Mouse (Mus musculus) liver, postnatal 0 days (tissue): ENCODE measurements around the gene Mpc2. TPM values are rescaled to one million over a fixed set of nuclear protein-coding genes. Genes with fewer than 3 reads are reported as not detected.
A peak's percentile ranks its signal among the peaks of the same experiment; 100 is the strongest.

Experiments used
- ATAC-seq: fragments of 200-750 bp; cut with Nextera tagmentation; 2 replicates; pipeline ENCODE4 v1.8.0; 2017; ENCODE audit warnings: mild to moderate bottlenecking, moderate library complexity
- DNase-seq: peaks from one replicate; pipeline ENCODE4 v3.0.0-alpha.2; 2016
- H3K27ac ChIP-seq: fragments of 300-500 bp; sonication (generic); 2 replicates; pipeline ENCODE4 v1.5.1; 2014; ENCODE audit warnings: antibody characterized with exemption, moderate library complexity, mild to moderate bottlenecking, low read depth
- H3K27me3 ChIP-seq: fragments of 300-500 bp; sonication (generic); 2 replicates; pipeline ENCODE4 v1.6.1; 2014; ENCODE audit warnings: low read length, control low read depth, mixed read lengths; ENCODE audit not compliant: insufficient read depth
- H3K36me3 ChIP-seq: fragments of 300-500 bp; sonication (generic); replicated peaks from 2 replicates; pipeline ENCODE4 v1.6.1; 2014; ENCODE audit warnings: mild to moderate bottlenecking, control low read depth, low read length, moderate library complexity, mixed read lengths; ENCODE audit not compliant: insufficient read depth
- H3K4me1 ChIP-seq: fragments of 300-500 bp; sonication (generic); 2 replicates; pipeline ENCODE4 v1.6.1; 2014; ENCODE audit warnings: antibody characterized with exemption, mild to moderate bottlenecking, control low read depth; ENCODE audit not compliant: insufficient read depth
- H3K4me2 ChIP-seq: fragments of 300-500 bp; sonication (generic); 2 replicates; pipeline ENCODE4 v1.6.1; 2014; ENCODE audit warnings: low read depth, mild to moderate bottlenecking, low read length, moderate library complexity, mixed read lengths
- H3K4me3 ChIP-seq: fragments of 300-500 bp; sonication (generic); 2 replicates; pipeline ENCODE4 v1.5.1; 2014; ENCODE audit warnings: low read depth, low read length
- H3K9ac ChIP-seq: fragments of 300-500 bp; sonication (generic); replicated peaks from 2 replicates; pipeline ENCODE4 v1.6.1; 2014; ENCODE audit warnings: mild to moderate bottlenecking, moderate library complexity
- H3K9me3 ChIP-seq: fragments of 300-500 bp; sonication (generic); 2 replicates; pipeline ENCODE4 v1.6.1; 2016; ENCODE audit warnings: mild to moderate bottlenecking, control low read depth, low read length, mixed read lengths
- CTCF ChIP-seq: sonication (generic); IDR thresholded peaks from 2 replicates; pipeline ENCODE4 v1.5.1; 2016; ENCODE audit warnings: antibody characterized with exemption, low read depth
- EP300 ChIP-seq: IDR thresholded peaks from 2 replicates; pipeline ENCODE4 v1.6.1; 2016; ENCODE audit warnings: antibody characterized with exemption, low read depth, mild to moderate bottlenecking
- WGBS: fragments of 180-500 bp; shearing (Covaris S2); extraction: QIAGEN DNeasy Blood & Tissue Kit; methylation state at CpG from one replicate; pipeline ENCODE4 v1.1.7; 2014; ENCODE audit not compliant: insufficient replicate concordance; 5-methylcytosine and 5-hydroxymethylcytosine counted together
- polyA plus RNA-seq: library from polyadenylated mRNA; unstranded; fragments of >200 nt; fragmentation: Nextera tagmentation; extraction: Ambion mirVana; gene quantifications from 2 replicates; pipeline ENCODE4 v1.2.1, GENCODE M21; 2015

The Mpc2 gene
- polyA plus RNA-seq, 1 experiment from 2014 or later, result 858 TPM

DNA sequence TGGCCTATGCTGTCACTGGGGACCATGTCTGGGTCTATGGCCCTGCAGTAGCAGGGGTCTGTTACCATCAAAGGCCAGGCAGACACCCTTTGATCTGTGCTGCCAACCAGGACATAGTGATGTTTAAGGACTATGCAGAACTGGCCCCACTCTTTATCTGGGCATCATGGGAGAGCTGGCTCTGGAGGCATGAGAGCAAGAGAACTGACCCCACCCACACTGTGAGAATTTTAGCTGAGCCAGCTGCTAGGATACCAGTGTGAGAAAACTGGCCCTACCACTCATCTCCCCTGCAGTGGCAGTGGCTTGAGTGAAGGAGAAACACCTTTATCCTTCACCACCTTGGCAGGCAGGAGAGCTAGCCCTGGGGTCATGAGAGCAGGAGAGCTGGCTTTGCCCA is 19.2 kb upstream of the Mpc2 start:
- no peak for ATAC-seq
- H3K4me3 ChIP-seq, result no peak overlapping the region
- TF ChIP-seq EP300, result no peak
- no peak for TF ChIP-seq CTCF

DNA sequence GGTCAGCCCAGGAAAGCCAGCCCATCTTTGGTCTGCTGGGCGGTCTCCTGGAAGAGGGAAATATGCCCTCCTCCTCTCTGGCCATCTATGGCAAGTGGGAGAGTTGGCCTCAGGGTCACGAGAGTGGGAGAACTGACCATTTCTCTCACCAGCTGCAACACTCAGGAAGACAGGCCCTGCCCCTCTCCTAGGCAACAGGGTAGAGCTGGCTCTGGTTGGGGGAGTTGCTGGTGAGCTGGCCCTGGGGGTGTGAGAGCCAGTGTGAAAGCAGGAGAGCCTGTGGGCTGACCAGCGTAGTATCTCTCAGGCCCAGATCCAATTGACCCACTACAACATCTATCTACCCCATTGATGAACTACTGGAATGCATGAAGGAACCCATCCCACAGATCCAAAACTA is 18.7 kb upstream of the Mpc2 start:
- no peak for TF ChIP-seq CTCF
- no peak for TF ChIP-seq EP300
- Histone ChIP-seq H3K4me2 (no peak overlapping the region), H3K9ac (no peak overlapping the region), H3K36me3 (no peaks in the 10 kb centered on the region), H3K27ac (no peak overlapping the region), H3K27me3 (no peaks in the 10 kb centered on the region), H3K9me3 (no peaks in the 10 kb centered on the region), H3K4me3 (no peak overlapping the region), H3K4me1 (peaks cover 6% of the 10 kb centered on the region; the same call in 1 of the 2 replicates)
- ATAC-seq, result no peak
- no peak for DNase-seq
- WGBS, result 91% methylated on average over 3 of the region's 3 CpGs

More for the DNA sequence above, 19.2 kb upstream of the Mpc2 start:
- H3K27me3 ChIP-seq, result no peaks in the 10 kb centered on the region
- H3K9ac ChIP-seq, result no peak overlapping the region
- no peak overlapping the region for H3K4me2 ChIP-seq
- H3K9me3 ChIP-seq, result no peaks in the 10 kb centered on the region
- DNase-seq, result no peak
- peaks cover 6% of the 10 kb centered on the region; the same call in 1 of the 2 replicates for H3K4me1 ChIP-seq
- no peak overlapping the region for H3K27ac ChIP-seq
- no peaks in the 10 kb centered on the region for H3K36me3 ChIP-seq

- H3K27ac ChIP-seq, result peak overlapping the region; percentile 99
- 9% methylated on average over 7 of the region's 7 CpGs for WGBS
Observed at GRCm38 (mm10) chr1:165459041-165459502, 1.4 kb upstream of the Mpc2 start.

DNA sequence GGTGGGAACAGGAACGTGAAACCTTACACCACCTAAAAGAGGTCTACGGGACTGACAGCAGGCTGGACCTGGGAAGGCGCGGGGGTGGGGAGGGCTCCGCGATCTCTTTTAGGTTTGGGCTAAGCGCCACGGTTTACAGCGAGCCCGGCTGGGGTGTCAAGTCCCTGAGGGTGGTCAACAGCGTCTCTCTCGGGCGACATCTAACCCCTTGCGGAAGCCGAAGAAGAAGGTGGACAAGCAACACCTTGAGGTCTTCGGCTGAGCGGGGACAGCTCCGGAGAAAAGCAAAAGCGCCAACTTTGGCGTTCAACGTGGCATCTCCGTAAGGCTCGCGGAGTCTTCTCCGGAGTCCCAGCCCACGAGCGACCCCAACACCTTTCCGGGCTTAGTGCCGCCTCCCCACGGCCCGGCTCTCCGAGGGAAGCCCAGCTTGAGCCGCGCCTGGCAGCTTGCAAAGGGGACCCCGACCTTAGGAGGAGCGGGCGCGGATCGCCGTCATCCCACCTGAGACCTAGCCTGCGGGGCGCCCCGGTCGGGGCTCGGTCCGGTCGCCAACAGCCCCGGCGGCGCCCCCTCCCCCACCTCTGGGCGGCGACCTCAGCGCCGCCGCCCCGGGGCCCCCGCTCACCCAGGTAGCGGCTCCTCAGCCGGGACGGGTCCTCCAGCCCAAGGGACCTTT is 795 bp upstream of the Mpc2 start:
- under 1% methylated on average over 51 of the region's 60 CpGs for WGBS
- Histone ChIP-seq H3K9ac (peak overlapping the region; percentile 99), H3K27ac (peak overlapping the region; percentile 99), H3K4me3 (peak overlapping the region; percentile 98), H3K4me2 (peak overlapping the region; percentile 74), H3K4me1 (no peaks in the 10 kb centered on the region), H3K9me3 (no peaks in the 10 kb centered on the region), H3K27me3 (no peaks in the 10 kb centered on the region), H3K36me3 (no peaks in the 10 kb centered on the region)
- TF ChIP-seq CTCF, result no peak
- TF ChIP-seq EP300, result no peak
- peak; percentile 71 for DNase-seq
- ATAC-seq, result peak; percentile 3; the same call in 1 of the 2 replicates

More at GRCm38 (mm10) chr1:165459041-165459502, 1.4 kb upstream of the Mpc2 start:
- ATAC-seq, result no peak
- Histone ChIP-seq H3K4me2 (peak overlapping the region; percentile 74), H3K27me3 (no peaks in the 10 kb centered on the region), H3K4me1 (no peaks in the 10 kb centered on the region), H3K36me3 (0 out of 2 replicates have a peak, but pooled peaks cover 3% of the 10 kb centered on the region), H3K4me3 (peak overlapping the region; percentile 98), H3K9me3 (peaks cover 4% of the 10 kb centered on the region; the same call in 1 of the 2 replicates), H3K9ac (peak overlapping the region; percentile 99)
- DNase-seq, result no peak
- TF ChIP-seq CTCF, result no peak
- no peak for TF ChIP-seq EP300

DNA sequence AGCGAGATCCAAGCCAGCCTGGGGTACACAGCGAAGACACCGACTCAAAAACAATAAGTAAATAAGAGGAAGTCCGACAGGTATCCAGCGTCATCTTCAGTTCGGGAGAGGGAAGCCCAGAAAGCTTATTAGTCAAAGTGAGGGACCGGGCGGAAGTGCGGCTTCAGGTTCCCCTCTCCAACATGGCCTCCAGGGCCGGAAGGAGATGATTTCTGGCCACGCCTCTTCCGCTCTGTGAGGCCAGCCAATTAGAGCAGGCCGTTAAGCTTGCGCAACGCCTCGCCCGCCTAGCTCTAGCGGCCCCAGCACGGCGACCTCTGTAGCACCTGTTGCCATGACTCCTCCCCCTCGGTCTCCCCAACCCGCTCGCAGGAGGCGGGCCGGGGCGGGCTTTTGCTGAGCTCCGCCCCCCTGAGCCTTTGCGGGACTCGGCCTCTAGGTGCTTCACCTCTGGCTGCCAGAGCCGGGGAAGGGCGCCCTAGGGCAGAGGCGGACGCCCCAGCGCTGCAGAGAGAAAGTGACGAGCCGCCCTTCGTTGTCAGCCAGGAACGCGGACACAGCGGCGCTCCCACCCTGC is 452 bp downstream of the Mpc2 start:
- H3K4me3 ChIP-seq, result peak overlapping the region; percentile 98
- peak; percentile 100 for DNase-seq
- TF ChIP-seq EP300 (no peak; the same call in none of the 2 replicates), CTCF (peak; percentile 73)
- peak overlapping the region; percentile 85 for H3K4me2 ChIP-seq
- H3K27me3 ChIP-seq, result no peaks in the 10 kb centered on the region
- H3K9me3 ChIP-seq, result no peaks in the 10 kb centered on the region
- H3K4me1 ChIP-seq, result no peaks in the 10 kb centered on the region
- H3K9ac ChIP-seq, result peak overlapping the region; percentile 99
- peak; percentile 89 for ATAC-seq
- H3K27ac ChIP-seq, result peak overlapping the region; percentile 99
- WGBS, result under 1% methylated on average over 40 of the region's 41 CpGs
- H3K36me3 ChIP-seq, result no peaks in the 10 kb centered on the region

DNA sequence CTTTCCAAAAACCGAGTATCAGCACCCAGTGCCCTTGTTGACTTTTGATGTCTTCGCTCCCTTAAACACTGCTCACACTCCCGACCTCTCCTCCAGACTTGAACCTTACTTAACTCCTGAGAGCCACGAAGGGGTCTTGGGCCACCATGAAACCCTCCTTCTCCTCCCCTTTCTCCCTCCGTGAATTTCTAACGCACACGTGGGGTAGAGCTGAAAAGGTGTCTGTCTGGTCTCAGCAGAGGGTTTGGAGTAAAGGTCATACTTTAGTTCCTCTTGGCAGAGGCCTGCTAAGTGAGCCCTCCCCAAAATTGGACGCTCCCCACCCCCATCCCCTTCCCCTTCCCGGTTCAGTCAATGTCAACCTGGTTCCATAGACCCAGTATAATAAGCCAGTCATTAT is 1.2 kb downstream of the Mpc2 start:
- no peaks in the 10 kb centered on the region for H3K4me1 ChIP-seq
- TF ChIP-seq CTCF (no peak), EP300 (no peak)
- peak overlapping the region; percentile 85 for H3K4me2 ChIP-seq
- no peak for ATAC-seq
- peak overlapping the region; percentile 99 for H3K27ac ChIP-seq
- H3K36me3 ChIP-seq, result no peaks in the 10 kb centered on the region
- under 1% methylated on average over 9 of the region's 9 CpGs for WGBS
- DNase-seq, result peak; percentile 62
- no peaks in the 10 kb centered on the region for H3K9me3 ChIP-seq
- peak overlapping the region; percentile 96 for H3K9ac ChIP-seq
- H3K4me3 ChIP-seq, result peak overlapping the region; percentile 82
- no peaks in the 10 kb centered on the region for H3K27me3 ChIP-seq
